Mouse (Mus musculus) cortical plate, adult 2 months (tissue): ENCODE measurements around the gene Sdhc.

Experiments
- CTCF ChIP-seq: fragments of 200-500 bp; IDR thresholded peaks from 2 replicates; pipeline ENCODE4 v1.5.1; 2011; ENCODE audit warnings: mild to moderate bottlenecking, control low read depth, low read length; ENCODE audit not compliant: insufficient read depth; ENCODE audit errors: extremely low read depth
- POLR2A ChIP-seq: fragments of 200-500 bp; IDR thresholded peaks from 2 replicates; pipeline ENCODE4 v1.6.1; 2011; ENCODE audit warnings: mild to moderate bottlenecking, low read length, control low read depth; ENCODE audit not compliant: insufficient read depth; ENCODE audit errors: extremely low read depth

DNA sequence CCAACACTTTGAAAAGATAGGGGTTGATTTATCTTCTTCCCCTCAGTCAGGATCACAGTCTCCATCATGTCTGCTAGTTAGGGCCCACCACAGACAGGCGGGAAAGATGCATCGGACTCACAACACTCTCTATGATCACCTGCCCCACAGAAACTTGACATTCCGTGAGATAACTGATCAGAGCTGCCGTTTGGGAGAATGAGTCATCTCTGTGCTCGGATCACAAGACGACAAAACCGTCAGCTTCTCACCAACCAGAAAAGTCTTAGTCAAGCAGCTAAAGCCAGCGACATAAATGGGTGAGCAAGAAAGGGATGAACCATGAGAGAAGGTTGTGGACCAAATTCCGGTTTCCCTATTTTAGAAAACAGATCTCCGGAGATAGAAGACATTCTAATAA lies 41.9 kb upstream of the Sdhc start:
- TF ChIP-seq POLR2A (no peak), CTCF (no peak)
